ENCODE assay signal across 18 mouse cellular contexts in genomic region chr9:109027521-109027920, GRCm38 (mm10). TPM values are rescaled to one million over a fixed set of nuclear protein-coding genes. Genes with fewer than 3 reads are reported as not detected.
A peak's percentile ranks its signal among the peaks of the same experiment; 100 is the strongest.
DNase-seq lines count a peak whose midpoint lies in the region; TF ChIP-seq lines count a peak whose summit lies in the region.
"Had no signal": no experiment of that assay in that cellular context is flagged by ENCODE, and none has a peak within 500 bp of the region (broad histone marks: within the 10 kb centered on the region; RNA-seq: fewer than 3 reads in every experiment).

No protein-coding gene starts in this region.

- H3K27me3 ChIP-seq in heart, embryonic 10.5 days (ENCODE audit: insufficient read depth, poor library complexity, severe bottlenecking) = no peaks in the 10 kb centered on the region
- H3K27me3 ChIP-seq in liver, adult 2 months (ENCODE audit: control insufficient read depth, insufficient read depth, low read length) = no peaks in the 10 kb centered on the region
- H3K27me3 ChIP-seq: forebrain, embryonic 13.5 days; liver, embryonic 13.5 days had no signal

- H3K4me3 ChIP-seq in heart, embryonic 10.5 days = no peak overlapping the region
- no peak overlapping the region for H3K4me3 ChIP-seq in liver, adult 2 months (ENCODE audit: insufficient read depth, low read depth, low read length)
- no peak overlapping the region for H3K4me3 ChIP-seq in gastrocnemius, adult 2 months
- H3K4me3 ChIP-seq: forebrain, embryonic 13.5 days; hindbrain, embryonic 10.5 days; liver, embryonic 13.5 days had no signal

- no peak overlapping the region for H3K27ac ChIP-seq in heart, embryonic 10.5 days
- no peak overlapping the region for H3K27ac ChIP-seq in liver, adult 2 months (replicated peaks; ENCODE audit: insufficient read depth, low read depth, low read length)
- H3K27ac ChIP-seq in gastrocnemius, adult 2 months = peak overlapping the region; percentile 79
- H3K27ac ChIP-seq: forebrain, embryonic 13.5 days; hindbrain, embryonic 10.5 days; liver, embryonic 13.5 days had no signal

- peak; percentile 96 for DNase-seq in heart, adult 11 months
- no peak for DNase-seq in heart, embryonic 10.5 days (ENCODE audit: low spot score)
- peak; percentile 40 for DNase-seq in liver, adult 2 months (ENCODE audit: extremely low read depth, low read depth, low spot score)
- DNase-seq in liver = no peak
- peak; percentile 80 for DNase-seq in gastrocnemius, adult 2 months
- DNase-seq in heart, postnatal 14 days = peak; percentile 35 to 62
- no peak for DNase-seq in left cerebral cortex, postnatal 14 days (ENCODE audit: low spot score in 2 of 2)
- no peak for DNase-seq in ovary, postnatal 36 days (ENCODE audit: low spot score)
- DNase-seq: B cell, adult 2 months; cerebellum, adult 2 months; liver, embryonic 13.5 days had no signal

- no peak overlapping the region for H3K9ac ChIP-seq in liver, adult 2 months (ENCODE audit: low read depth, low read length)
- H3K9ac ChIP-seq: forebrain, embryonic 13.5 days; liver, embryonic 13.5 days had no signal

- intact Hi-C loops in gastrocnemius, adult 2 months (cut with DNase I) = no loop called here
- intact Hi-C loops in heart, postnatal 14 days (cut with DNase I) = no loop called here
- intact Hi-C loops in left cerebral cortex, postnatal 14 days (cut with DNase I) = no loop called here

- H3K79me2 ChIP-seq in liver, adult 2 months (ENCODE audit: control insufficient read depth, insufficient read depth, low read length) = no peaks in the 10 kb centered on the region

- TF ChIP-seq CTCF in liver, adult 2 months (IDR thresholded peaks at IDR 0.05; ENCODE audit: low read depth, low read length) = no peak
- no peak for TF ChIP-seq CTCF in gastrocnemius, adult 2 months (IDR thresholded peaks at IDR 0.05)

- no peak for TF ChIP-seq POLR2A in liver, adult 2 months (IDR thresholded peaks at IDR 0.05; ENCODE audit: extremely low read depth, insufficient read depth, low read length)

- 74% methylated on average over 8 of the region's 8 CpGs for WGBS in heart, embryonic 10.5 days
- 38% methylated on average over 8 of the region's 8 CpGs for WGBS in liver, adult 2 months

- no peaks in the 10 kb centered on the region for H3K9me3 ChIP-seq in heart, embryonic 10.5 days
- H3K9me3 ChIP-seq: forebrain, embryonic 13.5 days; hindbrain, embryonic 10.5 days; liver, embryonic 13.5 days had no signal

- H3K36me3 ChIP-seq in heart, embryonic 10.5 days = no peaks in the 10 kb centered on the region
- no peaks in the 10 kb centered on the region for H3K36me3 ChIP-seq in liver, adult 2 months (ENCODE audit: control insufficient read depth, insufficient read depth, low read length)
- H3K36me3 ChIP-seq: hindbrain, embryonic 10.5 days; liver, embryonic 13.5 days had no signal

- H3K4me1 ChIP-seq in heart, embryonic 10.5 days = peaks cover 10% of the 10 kb centered on the region
- no peaks in the 10 kb centered on the region for H3K4me1 ChIP-seq in liver, adult 2 months (ENCODE audit: control insufficient read depth, insufficient read depth, low read length)
- H3K4me1 ChIP-seq: forebrain, embryonic 13.5 days; hindbrain, embryonic 10.5 days had no signal

RNA-seq across cellular contexts. Expression of gene Shisa5, which starts 10.8 kb away (rescaled TPM):
- 58.2 and 68.5 TPM in 2 replicates for polyA plus RNA-seq in heart, embryonic 10.5 days (2016; fragmentation: Nextera tagmentation; extraction: Ambion mirVana)
- total RNA-seq in liver, adult 2 months (2014; rRNA removed) = 20.8 and 23.8 TPM in 2 replicates
- polyA plus RNA-seq in liver, adult 2 months (2012; rRNA removed) = 144 and 205 TPM in 2 replicates
- total RNA-seq in gastrocnemius, adult 2 months (2021) = 10 to 100 TPM; 15.9 to 17.0 TPM
- 10 to 100 TPM; 49.5 to 50.0 TPM for total RNA-seq in heart, postnatal 14 days (2021)
- total RNA-seq in left cerebral cortex, postnatal 14 days (2021) = 10 to 100 TPM; 68.2 to 72.6 TPM

RNA-seq across cellular contexts. Expression of gene Trex1, which starts 32.0 kb away (rescaled TPM):
- polyA plus RNA-seq in heart, embryonic 10.5 days (2016; fragmentation: Nextera tagmentation; extraction: Ambion mirVana) = 8.2 and 8.9 TPM in 2 replicates
- total RNA-seq in liver, adult 2 months (2014; rRNA removed) = 7.7 and 8.4 TPM in 2 replicates
- 30.7 and 41.1 TPM in 2 replicates for polyA plus RNA-seq in liver, adult 2 months (2012; rRNA removed)
- 10 to 100 TPM; 13.2 TPM for total RNA-seq in gastrocnemius, adult 2 months (2021)
- total RNA-seq in heart, postnatal 14 days (2021) = 10 to 100 TPM; 10.4 to 10.6 TPM
- 10 to 100 TPM; 12.0 TPM for total RNA-seq in left cerebral cortex, postnatal 14 days (2021)

RNA-seq across cellular contexts. Expression of gene Pfkfb4, which starts 35.9 kb away (rescaled TPM):
- 6.9 and 9.4 TPM in 2 replicates for polyA plus RNA-seq in heart, embryonic 10.5 days (2016; fragmentation: Nextera tagmentation; extraction: Ambion mirVana)
- total RNA-seq in liver, adult 2 months (2014; rRNA removed) = 1.0 and 1.7 TPM in 2 replicates
- polyA plus RNA-seq in liver, adult 2 months (2012; rRNA removed) = 1.1 and 1.4 TPM in 2 replicates
- 10 to 100 TPM; 26.4 to 58.3 TPM for total RNA-seq in gastrocnemius, adult 2 months (2021)
- 1 to 10 TPM; 1.9 to 3.2 TPM for total RNA-seq in heart, postnatal 14 days (2021)
- 10 to 100 TPM; 15.9 to 16.7 TPM for total RNA-seq in left cerebral cortex, postnatal 14 days (2021)

RNA-seq across cellular contexts. Expression of gene Ucn2, which starts 41.7 kb away (rescaled TPM):
- not detected in 2 replicates for polyA plus RNA-seq in heart, embryonic 10.5 days (2016; fragmentation: Nextera tagmentation; extraction: Ambion mirVana)
- total RNA-seq in liver, adult 2 months (2014; rRNA removed) = not detected in 2 replicates
- not detected in 2 replicates for polyA plus RNA-seq in liver, adult 2 months (2012; rRNA removed)
- 1 to 10 TPM in 1 of 2 experiments, under 1 TPM in 1; 0.47 to 1.1 TPM for total RNA-seq in gastrocnemius, adult 2 months (2021)
- total RNA-seq in heart, postnatal 14 days (2021) = under 1 TPM in 1 of 2 experiments, not detected in 1; 0.20 TPM
- not detected for total RNA-seq in left cerebral cortex, postnatal 14 days (2021)
- total RNA-seq: left cerebral cortex, postnatal 25 days; megakaryocyte-erythroid progenitor cell, adult 5-6 weeks; midbrain, postnatal 0 days had no signal
- polyA plus RNA-seq: forebrain, embryonic 13.5 days; hindbrain, embryonic 10.5 days; kidney, embryonic 16.5 days; liver, embryonic 13.5 days; lung, postnatal 0 days; midbrain, postnatal 0 days had no signal

RNA-seq across cellular contexts. Expression of gene Atrip, which starts 46.4 kb away (rescaled TPM):
- 20.6 and 26.8 TPM in 2 replicates for polyA plus RNA-seq in heart, embryonic 10.5 days (2016; fragmentation: Nextera tagmentation; extraction: Ambion mirVana)
- 5.1 and 5.4 TPM in 2 replicates for total RNA-seq in liver, adult 2 months (2014; rRNA removed)
- polyA plus RNA-seq in liver, adult 2 months (2012; rRNA removed) = 9.2 and 10.3 TPM in 2 replicates
- 1 to 10 TPM; 8.0 to 8.5 TPM for total RNA-seq in gastrocnemius, adult 2 months (2021)
- 10 to 100 TPM in 1 of 2 experiments, 1 to 10 TPM in 1; 8.4 to 10.3 TPM for total RNA-seq in heart, postnatal 14 days (2021)
- total RNA-seq in left cerebral cortex, postnatal 14 days (2021) = 10 to 100 TPM; 28.1 to 29.0 TPM

Comparison
In these comparisons a context has a peak if more than half of its experiments do, and no peak if none do; other contexts are left out.
1. DNase-seq: peak in heart, adult 11 months (single experiment), liver, adult 2 months (single experiment), gastrocnemius, adult 2 months (single experiment) and heart, postnatal 14 days (2 of 2); none in heart, embryonic 10.5 days (single experiment), liver (single experiment), left cerebral cortex, postnatal 14 days (0 of 2) and ovary, postnatal 36 days (single experiment).